Mouse (Mus musculus) C2C12 (cell line): ENCODE measurements around the gene Nle1.

Source experiments
- CEBPB ChIP-seq: IDR thresholded peaks from one replicate; pipeline ENCODE4 v1.6.1; 2011; ENCODE audit warnings: low read depth, mild to moderate bottlenecking, control low read depth, moderate library complexity
- CTCF ChIP-seq: IDR thresholded peaks from one replicate; pipeline ENCODE4 v1.5.1; 2011; ENCODE audit not compliant: control insufficient read depth, insufficient read depth, insufficient read length
- MAX ChIP-seq: IDR thresholded peaks from one replicate; pipeline ENCODE4 v1.6.1; 2011; ENCODE audit warnings: mild to moderate bottlenecking, control low read depth
- MYOG ChIP-seq: IDR thresholded peaks from one replicate; pipeline ENCODE4 v1.6.1; 2011; ENCODE audit not compliant: control insufficient read depth, insufficient read length; ENCODE audit errors: extremely low read depth

GRCm38 (mm10) chr11:82956925-82957324 is 48.7 kb upstream of the Nle1 start:
- TF ChIP-seq CTCF (no peak), CEBPB (no peak), MAX (no peak), MYOG (no peak)
